8 mouse cellular contexts compared by ENCODE assay signal in genomic region chr17:47593215-47593853, GRCm38 (mm10). TPM values are rescaled to one million over a fixed set of nuclear protein-coding genes. Genes with fewer than 3 reads are reported as not detected.
DNase-seq lines count a peak whose midpoint lies in the region; ATAC-seq lines count a peak whose summit lies in the region.

No protein-coding gene starts in this region.

- peaks cover 40% of the 10 kb centered on the region for H3K4me1 ChIP-seq in heart, embryonic 10.5 days
- peaks cover 45% of the 10 kb centered on the region for H3K4me1 ChIP-seq in kidney, embryonic 15.5 days

- ATAC-seq in erythroblast, adult 5-6 weeks (replicated peaks; ENCODE audit: low FRiP score, poor library complexity, severe bottlenecking): peak; percentile 68
- ATAC-seq in kidney, embryonic 15.5 days (replicated peaks; ENCODE audit: low FRiP score): peak; percentile 80
- ATAC-seq in monocyte, adult 5-6 weeks (replicated peaks; ENCODE audit: insufficient number of reproducible peaks, low FRiP score, low TSS enrichment, poor library complexity, severe bottlenecking): peak; percentile 53

- no peaks in the 10 kb centered on the region for H3K9me3 ChIP-seq in heart, embryonic 10.5 days
- H3K9me3 ChIP-seq in kidney, embryonic 15.5 days (replicated peaks): no peaks in the 10 kb centered on the region

- H3K27ac ChIP-seq in heart, embryonic 10.5 days: peak overlapping the region; percentile 99
- peak overlapping the region; percentile 98 for H3K27ac ChIP-seq in kidney, embryonic 15.5 days

- peak overlapping the region; percentile 96 for H3K4me3 ChIP-seq in heart, embryonic 10.5 days
- peak overlapping the region; percentile 93 for H3K4me3 ChIP-seq in kidney, embryonic 15.5 days (replicated peaks)

- H3K36me3 ChIP-seq in heart, embryonic 10.5 days: peaks cover 28% of the 10 kb centered on the region
- peaks cover 17% of the 10 kb centered on the region for H3K36me3 ChIP-seq in kidney, embryonic 15.5 days

- H3K27me3 ChIP-seq in heart, embryonic 10.5 days (ENCODE audit: insufficient read depth, poor library complexity, severe bottlenecking): no peaks in the 10 kb centered on the region
- no peaks in the 10 kb centered on the region for H3K27me3 ChIP-seq in kidney, embryonic 15.5 days

- peak; percentile 95 for DNase-seq in B cell, adult 2 months
- DNase-seq in brain, adult 2 months (ENCODE audit: low read depth, low spot score): peak; percentile 96
- DNase-seq in heart, embryonic 10.5 days (ENCODE audit: low spot score): peak; percentile 97
- peak; percentile 99 for DNase-seq in liver
- DNase-seq in spleen, postnatal 4 days (ENCODE audit: low spot score in 2 of 2): peak; percentile 98 to 99

- H3K9ac ChIP-seq in kidney, embryonic 15.5 days: peak overlapping the region; percentile 91

- peak overlapping the region; percentile 86 for H3K4me2 ChIP-seq in kidney, embryonic 15.5 days

- WGBS in heart, embryonic 10.5 days: under 1% methylated on average over 63 of the region's 63 CpGs
- under 1% methylated on average over 62 of the region's 63 CpGs for WGBS in kidney, embryonic 15.5 days

RNA-seq across cellular contexts. Expression of gene Bysl, which starts 18.0 kb away (rescaled TPM):
- 1.2 and 2.1 TPM in 2 replicates for total RNA-seq in erythroblast, adult 5-6 weeks (2015; ENCODE audit: low replicate concordance)
- total RNA-seq in erythroblast, adult 5-6 weeks (2017; ENCODE audit: low replicate concordance): 3.2 and 4.3 TPM in 2 replicates
- 37.0 and 43.0 TPM in 2 replicates for polyA plus RNA-seq in heart, embryonic 10.5 days (2016; fragmentation: Nextera tagmentation; extraction: Ambion mirVana)
- polyA plus RNA-seq in kidney, embryonic 15.5 days (2015; fragmentation: Nextera tagmentation; extraction: Ambion mirVana): 23.8 and 26.5 TPM in 2 replicates
- 6.1 to 11.2 TPM (median 8.2 TPM) in 3 replicates for total RNA-seq in monocyte, adult 5-6 weeks (2017)

RNA-seq across cellular contexts. Expression of gene Med20, which starts 18.0 kb away (rescaled TPM):
- total RNA-seq in erythroblast, adult 5-6 weeks (2015; ENCODE audit: low replicate concordance): 10.4 and 19.9 TPM in 2 replicates
- total RNA-seq in erythroblast, adult 5-6 weeks (2017; ENCODE audit: low replicate concordance): 48.5 and 68.2 TPM in 2 replicates
- 36.5 and 42.8 TPM in 2 replicates for polyA plus RNA-seq in heart, embryonic 10.5 days (2016; fragmentation: Nextera tagmentation; extraction: Ambion mirVana)
- polyA plus RNA-seq in kidney, embryonic 15.5 days (2015; fragmentation: Nextera tagmentation; extraction: Ambion mirVana): 45.7 TPM in 2 replicates
- 34.9 to 75.1 TPM (median 57.2 TPM) in 3 replicates for total RNA-seq in monocyte, adult 5-6 weeks (2017)

RNA-seq across cellular contexts. Expression of gene Gm20517, which starts 18.1 kb away (rescaled TPM):
- total RNA-seq in erythroblast, adult 5-6 weeks (2015; ENCODE audit: low replicate concordance): 2.5 and 4.8 TPM in 2 replicates
- total RNA-seq in erythroblast, adult 5-6 weeks (2017; ENCODE audit: low replicate concordance): 6.3 and 16.2 TPM in 2 replicates
- 1.6 and 2.1 TPM in 2 replicates for polyA plus RNA-seq in heart, embryonic 10.5 days (2016; fragmentation: Nextera tagmentation; extraction: Ambion mirVana)
- 0.81 and 1.4 TPM in 2 replicates for polyA plus RNA-seq in kidney, embryonic 15.5 days (2015; fragmentation: Nextera tagmentation; extraction: Ambion mirVana)
- total RNA-seq in monocyte, adult 5-6 weeks (2017): 0.21 to 4.1 TPM (median 3.4 TPM) in 3 replicates

RNA-seq across cellular contexts. Expression of gene Usp49, which starts 37.2 kb away (rescaled TPM):
- 7.3 and 36.5 TPM in 2 replicates for total RNA-seq in erythroblast, adult 5-6 weeks (2015; ENCODE audit: low replicate concordance)
- 14.8 and 27.6 TPM in 2 replicates for total RNA-seq in erythroblast, adult 5-6 weeks (2017; ENCODE audit: low replicate concordance)
- polyA plus RNA-seq in heart, embryonic 10.5 days (2016; fragmentation: Nextera tagmentation; extraction: Ambion mirVana): 3.2 and 4.5 TPM in 2 replicates
- 4.6 and 5.0 TPM in 2 replicates for polyA plus RNA-seq in kidney, embryonic 15.5 days (2015; fragmentation: Nextera tagmentation; extraction: Ambion mirVana)
- total RNA-seq in monocyte, adult 5-6 weeks (2017): 2.6 to 3.9 TPM (median 3.0 TPM) in 3 replicates

Comparison
In these comparisons a context has a peak if more than half of its experiments do, and no peak if none do; other contexts are left out.
1. Peak in every context shown above with its lines: DNase-seq, ATAC-seq, H3K4me3 ChIP-seq and H3K27ac ChIP-seq.